Mouse (Mus musculus) MEL (cell line): Measurements from ENCODE around the gene Slc26a11.

ENCODE experiments used
- BHLHE40 ChIP-seq: IDR thresholded peaks from 2 replicates; pipeline ENCODE4 v1.6.1; 2012; ENCODE audit warnings: low read depth, mild to moderate bottlenecking, inconsistent platforms, low read length, improper control_type of control experiment, borderline replicate concordance
- CHD1 ChIP-seq: IDR thresholded peaks from 2 replicates; pipeline ENCODE4 v1.6.1; 2012; ENCODE audit warnings: low read depth, mild to moderate bottlenecking, inconsistent platforms, low read length, improper control_type of control experiment
- CTCF ChIP-seq, 3 experiments: IDR thresholded peaks in 2 of 3; conservative IDR thresholded peaks in 1 of 3; 2 replicates each; pipeline ENCODE4 v1.5.1; 2011 to 2012; ENCODE audit warnings: low read length in 3 of 3, low read depth in 2 of 3, mild to moderate bottlenecking in 2 of 3, improper control_type of control experiment in 1 of 3, inconsistent platforms in 1 of 3, mixed read lengths in 1 of 3, moderate library complexity in 1 of 3; ENCODE audit not compliant: control insufficient read depth in 1 of 3, insufficient read depth in 1 of 3, poor library complexity in 1 of 3, severe bottlenecking in 1 of 3
- HCFC1 ChIP-seq: IDR thresholded peaks from 2 replicates; pipeline ENCODE4 v1.6.1; 2012; ENCODE audit warnings: low read depth, mild to moderate bottlenecking, inconsistent platforms, low read length, improper control_type of control experiment, moderate library complexity
- POLR2A ChIP-seq, 2 experiments: IDR thresholded peaks; 2 replicates each; pipeline ENCODE4 v1.6.1; 2011 to 2012; ENCODE audit warnings: low read length in 2 of 2, mild to moderate bottlenecking in 2 of 2, control low read depth in 1 of 2, improper control_type of control experiment in 1 of 2, low read depth in 1 of 2, moderate library complexity in 1 of 2; ENCODE audit not compliant: control insufficient read depth in 1 of 2, insufficient read depth in 1 of 2, poor library complexity in 1 of 2
- TAL1 ChIP-seq: IDR thresholded peaks from 2 replicates; pipeline ENCODE4 v1.6.1; 2012; ENCODE audit warnings: mild to moderate bottlenecking, inconsistent platforms, low read length, moderate library complexity, mixed read lengths
- UBTF ChIP-seq: IDR thresholded peaks from 2 replicates; pipeline ENCODE4 v1.6.1; 2012; ENCODE audit warnings: low read depth, mild to moderate bottlenecking, inconsistent platforms, low read length, improper control_type of control experiment, moderate library complexity, borderline replicate concordance; ENCODE audit not compliant: insufficient read depth
- ZC3H11A ChIP-seq: IDR thresholded peaks from 2 replicates; pipeline ENCODE4 v1.6.1; 2012; ENCODE audit warnings: low read depth, mild to moderate bottlenecking, inconsistent platforms, low read length, improper control_type of control experiment

GRCm38 (mm10) chr11:119384904-119385303, 29.5 kb downstream of the Slc26a11 start:
- TF ChIP-seq CHD1 (no peak), POLR2A (IDR thresholded peaks at IDR 0.05; ENCODE audit: control insufficient read depth in 1 of 2, insufficient read depth in 1 of 2, low read depth in 1 of 2, low read length in 2 of 2, poor library complexity in 1 of 2) (no peak), BHLHE40 (no peak), HCFC1 (no peak), CTCF (IDR thresholded peaks at IDR 0.05 in 2 of 3, conservative IDR thresholded peaks at IDR 0.05 in 1 of 3; ENCODE audit: control insufficient read depth in 1 of 3, insufficient read depth in 1 of 3, low read depth in 2 of 3, low read length in 3 of 3, poor library complexity in 1 of 3, severe bottlenecking in 1 of 3) (peak in 1 of 3 experiments; percentile 3; a peak in 1 of 6 replicates), TAL1 (no peak), UBTF (no peak), ZC3H11A (no peak)
